Mouse (Mus musculus) CH12.LX (cell line): ENCODE data around the gene Syncrip. TPM values are rescaled to one million over a fixed set of nuclear protein-coding genes. Genes with fewer than 3 reads are reported as not detected.

Experiments used
- DNase-seq: peaks from one replicate; pipeline ENCODE4 v3.0.0-alpha.2; 2013; ENCODE audit errors: extremely low read depth
- H3K27ac ChIP-seq: 2 replicates; pipeline ENCODE4 v1.5.1; 2012; ENCODE audit warnings: low read depth, mild to moderate bottlenecking, control low read depth, moderate library complexity; ENCODE audit not compliant: insufficient read depth
- H3K27me3 ChIP-seq: replicated peaks from 2 replicates; pipeline ENCODE3; 2012; ENCODE audit warnings: inconsistent platforms
- H3K36me3 ChIP-seq, 2 experiments: replicated peaks in 1 of 2; 2 replicates each; pipeline versions ENCODE3 to v1.6.1; 2012; ENCODE audit warnings: inconsistent platforms in 1 of 2, low read length in 1 of 2, mild to moderate bottlenecking in 1 of 2, mixed read lengths in 1 of 2, moderate library complexity in 1 of 2; ENCODE audit not compliant: control insufficient read depth in 1 of 2, insufficient read depth in 1 of 2
- H3K4me1 ChIP-seq, 2 experiments: 2 replicates each; pipeline ENCODE4 v1.6.1; 2012; ENCODE audit warnings: inconsistent platforms in 1 of 2, moderate library complexity in 1 of 2; ENCODE audit not compliant: insufficient read depth in 2 of 2, control insufficient read depth in 1 of 2
- H3K4me2 ChIP-seq: 2 replicates; pipeline ENCODE4 v1.6.1; 2012; ENCODE audit warnings: low read depth, mild to moderate bottlenecking, control low read depth; ENCODE audit not compliant: poor library complexity, insufficient read depth, severe bottlenecking
- H3K4me3 ChIP-seq, 3 experiments: fragments of 150-350 bp in 1 of 3; sonication (generic) in 1 of 3; replicated peaks in 1 of 3; 2 replicates each; pipeline versions ENCODE3 to v1.5.1; 2011 to 2012; ENCODE audit warnings: low read depth in 2 of 3, low read length in 2 of 3, mild to moderate bottlenecking in 2 of 3, moderate library complexity in 2 of 3, control low read depth in 1 of 3, improper control_type of control experiment in 1 of 3, inconsistent platforms in 1 of 3, mixed read lengths in 1 of 3; ENCODE audit not compliant: poor library complexity in 1 of 3
- H3K79me2 ChIP-seq: replicated peaks from 2 replicates; pipeline ENCODE4 v1.6.1; 2012; ENCODE audit warnings: mild to moderate bottlenecking, moderate library complexity; ENCODE audit not compliant: control insufficient read depth, poor library complexity, insufficient read depth, severe bottlenecking; ENCODE audit errors: extremely low read depth
- H3K9ac ChIP-seq: 2 replicates; pipeline ENCODE4 v1.6.1; 2012; ENCODE audit warnings: low read depth, mild to moderate bottlenecking, control low read depth, moderate library complexity; ENCODE audit not compliant: insufficient read depth
- H3K9me3 ChIP-seq: replicated peaks from 2 replicates; pipeline ENCODE3; 2012; ENCODE audit warnings: low read length, inconsistent platforms, mixed read lengths
- BHLHE40 ChIP-seq: IDR thresholded peaks from 2 replicates; pipeline ENCODE4 v1.6.1; 2011; ENCODE audit warnings: mild to moderate bottlenecking, low read depth, low read length, improper control_type of control experiment
- CHD1 ChIP-seq: IDR thresholded peaks from 2 replicates; pipeline ENCODE4 v1.6.1; 2012; ENCODE audit warnings: low read depth, low read length, improper control_type of control experiment, inconsistent platforms
- CTCF ChIP-seq, 2 experiments: IDR thresholded peaks in 1 of 2; conservative IDR thresholded peaks in 1 of 2; 2 replicates each; pipeline ENCODE4 v1.5.1; 2011 to 2012; ENCODE audit warnings: low read depth in 2 of 2, low read length in 2 of 2, improper control_type of control experiment in 1 of 2, inconsistent platforms in 1 of 2, mild to moderate bottlenecking in 1 of 2, moderate library complexity in 1 of 2
- E2F4 ChIP-seq: IDR thresholded peaks from 2 replicates; pipeline ENCODE4 v1.6.1; 2011; ENCODE audit warnings: low read depth, low read length, improper control_type of control experiment; ENCODE audit not compliant: insufficient replicate concordance
- ELF1 ChIP-seq: IDR thresholded peaks from 2 replicates; pipeline ENCODE4 v1.6.1; 2014; ENCODE audit warnings: low read depth, mild to moderate bottlenecking, inconsistent platforms, low read length, improper control_type of control experiment
- EP300 ChIP-seq: IDR thresholded peaks from 2 replicates; pipeline ENCODE4 v1.6.1; 2011; ENCODE audit warnings: low read length, improper control_type of control experiment
- GABPA ChIP-seq: IDR thresholded peaks from 2 replicates; pipeline ENCODE4 v1.6.1; 2012; ENCODE audit warnings: low read depth, low read length, improper control_type of control experiment, inconsistent platforms; ENCODE audit not compliant: insufficient replicate concordance
- HCFC1 ChIP-seq: IDR thresholded peaks from 2 replicates; pipeline ENCODE4 v1.6.1; 2012; ENCODE audit warnings: low read depth, mild to moderate bottlenecking, inconsistent platforms, low read length, improper control_type of control experiment
- KAT2A ChIP-seq: IDR thresholded peaks from 2 replicates; pipeline ENCODE4 v1.6.1; 2012; ENCODE audit warnings: low read length, improper control_type of control experiment, inconsistent platforms; ENCODE audit not compliant: insufficient replicate concordance
- MAFK ChIP-seq: IDR thresholded peaks from 2 replicates; pipeline ENCODE4 v1.6.1; 2011; ENCODE audit warnings: low read length, improper control_type of control experiment; ENCODE audit not compliant: insufficient replicate concordance
- MAX ChIP-seq: IDR thresholded peaks from 2 replicates; pipeline ENCODE4 v1.6.1; 2011; ENCODE audit warnings: low read length, improper control_type of control experiment
- MEF2A ChIP-seq: IDR thresholded peaks from 2 replicates; pipeline ENCODE4 v1.6.1; 2014; ENCODE audit warnings: low read depth, mild to moderate bottlenecking, inconsistent platforms, low read length, improper control_type of control experiment, borderline replicate concordance
- MXI1 ChIP-seq: IDR thresholded peaks from 2 replicates; pipeline ENCODE4 v1.6.1; 2011; ENCODE audit warnings: mild to moderate bottlenecking, low read depth, low read length, improper control_type of control experiment
- MYC ChIP-seq: IDR thresholded peaks from 2 replicates; pipeline ENCODE4 v1.6.1; 2011; ENCODE audit warnings: low read depth, mild to moderate bottlenecking, improper control_type of control experiment, low read length
- NELFE ChIP-seq: IDR thresholded peaks from 2 replicates; pipeline ENCODE4 v1.6.1; 2011; ENCODE audit warnings: low read depth, low read length, improper control_type of control experiment
- PAX5 ChIP-seq: IDR thresholded peaks from 2 replicates; pipeline ENCODE4 v1.6.1; 2012; ENCODE audit warnings: low read length, inconsistent platforms, mixed read lengths
- POLR2A ChIP-seq: IDR thresholded peaks from 2 replicates; pipeline ENCODE4 v1.6.1; 2011; ENCODE audit warnings: low read depth, mild to moderate bottlenecking, improper control_type of control experiment, low read length
- POLR2AphosphoS2 ChIP-seq: IDR thresholded peaks from 2 replicates; pipeline ENCODE4 v1.6.1; 2011; ENCODE audit warnings: low read depth, low read length, improper control_type of control experiment
- RAD21 ChIP-seq: IDR thresholded peaks from 2 replicates; pipeline ENCODE4 v1.6.1; 2011; ENCODE audit warnings: low read depth, mild to moderate bottlenecking, low read length, improper control_type of control experiment, moderate library complexity
- USF2 ChIP-seq: conservative IDR thresholded peaks from 2 replicates; pipeline ENCODE4 v1.6.1; 2011; ENCODE audit warnings: low read depth, low read length, improper control_type of control experiment
- ZKSCAN1 ChIP-seq: IDR thresholded peaks from 2 replicates; pipeline ENCODE4 v1.6.1; 2012; ENCODE audit warnings: low read depth, inconsistent platforms, low read length, improper control_type of control experiment, borderline replicate concordance
- ZMIZ1 ChIP-seq: IDR thresholded peaks from 2 replicates; pipeline ENCODE4 v1.6.1; 2012; ENCODE audit warnings: low read depth, mild to moderate bottlenecking, inconsistent platforms, low read length, improper control_type of control experiment
- dilution Hi-C: fragments of 300-500 bp; cut with MboI; formaldehyde crosslinking; loops from 2 replicates; pipeline ENCODE4 v1.14.3; 2020; ENCODE audit warnings: low sequenced_read_pairs; ENCODE audit not compliant: extremely low pct_unique_long_range_greater_than_20kb, extremely low pct_ligation_motif_present
- in situ Hi-C: fragments of 300-500 bp; cut with MboI; formaldehyde crosslinking; loops from 3 replicates; pipeline ENCODE4 v1.14.3; 2019; ENCODE audit warnings: low sequenced_read_pairs, low pct_ligation_motif_present, low pct_unique_long_range_greater_than_20kb, mixed read lengths
- polyA plus RNA-seq: library from polyadenylated mRNA; unstranded; fragments of >175 nt; gene quantifications from 2 replicates; pipeline ENCODE4 v1.2.1, GENCODE M21; 2012; ENCODE audit warnings: low read depth; ENCODE audit not compliant: insufficient read length
- total RNA-seq, 2 experiments: library from RNA; depleted of rRNA; stranded (reverse); fragments of 300-350 nt in 1 of 2; fragments of >200 nt in 1 of 2; gene quantifications; 2 replicates each; pipeline ENCODE4 v1.2.3; 2012 to 2014

Gene Syncrip
- total and polyA plus RNA-seq, 3 experiments, result 102 to 227 (median 213) TPM

- TF ChIP-seq ZMIZ1 (no peak), HCFC1 (no peak), CTCF (conservative IDR thresholded peaks at IDR 0.05 in 1 of 2, IDR thresholded peaks at IDR 0.05 in 1 of 2; ENCODE audit: low read depth in 2 of 2, low read length in 2 of 2) (no peak), GABPA (no peak), POLR2AphosphoS2 (no peak), USF2 (no peak), MAFK (no peak), ELF1 (no peak), BHLHE40 (no peak), RAD21 (no peak), MEF2A (no peak), NELFE (no peak), EP300 (no peak), ZKSCAN1 (no peak), PAX5 (no peak), E2F4 (no peak), POLR2A (no peak), MXI1 (no peak)
Observed at GRCm38 (mm10) chr9:88529571-88529970, 47.2 kb upstream of the Syncrip start.

GRCm38 (mm10) chr9:88528736-88529135 is 46.4 kb upstream of the Syncrip start:
- H3K36me3 ChIP-seq, result no peaks in the 10 kb centered on the region
- H3K79me2 ChIP-seq, result no peaks in the 10 kb centered on the region
- no peaks in the 10 kb centered on the region for H3K9me3 ChIP-seq
- H3K4me1 ChIP-seq, result no peaks in the 10 kb centered on the region
- H3K9ac ChIP-seq, result no peak overlapping the region
- in situ Hi-C loops, result no loop called here
- H3K27me3 ChIP-seq, result peaks cover 2% of the 10 kb centered on the region
- TF ChIP-seq BHLHE40, result no peak
- no peak for TF ChIP-seq CHD1
- TF ChIP-seq MAX, result no peak
- TF ChIP-seq RAD21, result no peak
- no peak for TF ChIP-seq KAT2A
- no peak for TF ChIP-seq MYC
- no peak overlapping the region for H3K27ac ChIP-seq
- H3K4me3 ChIP-seq, result no peak overlapping the region
- DNase-seq, result no peak
- no peak overlapping the region for H3K4me2 ChIP-seq
- dilution Hi-C loops, result no loop called here

More at GRCm38 (mm10) chr9:88529571-88529970, 47.2 kb upstream of the Syncrip start:
- no peaks in the 10 kb centered on the region for H3K4me1 ChIP-seq
- H3K9ac ChIP-seq, result no peak overlapping the region
- H3K4me3 ChIP-seq, result no peak overlapping the region
- dilution Hi-C loops, result no loop called here
- no peak for DNase-seq
- in situ Hi-C loops, result no loop called here
- H3K79me2 ChIP-seq, result no peaks in the 10 kb centered on the region
- no peaks in the 10 kb centered on the region for H3K36me3 ChIP-seq
- H3K27ac ChIP-seq, result no peak overlapping the region
- no peak overlapping the region for H3K4me2 ChIP-seq
- peaks cover 2% of the 10 kb centered on the region for H3K27me3 ChIP-seq
- no peaks in the 10 kb centered on the region for H3K9me3 ChIP-seq
